Mouse (Mus musculus): ENCODE results near the gene Heatr5a. TPM values are rescaled to one million over a fixed set of nuclear protein-coding genes. Genes with fewer than 3 reads are reported as not detected.

Gene Heatr5a
- polyA plus RNA-seq, 3 experiments from 2014 or later = 6.1 to 13.0 (median 12.7) TPM

GRCm38 (mm10) chr12:51843576-51844520, 127.3 kb downstream of the Heatr5a start:
- ATAC-seq = peak; percentile 2

- ATAC-seq = no peak
Measured at GRCm38 (mm10) chr12:51842081-51842864, 128.8 kb downstream of the Heatr5a start.

- no peak for ATAC-seq
Measured at GRCm38 (mm10) chr12:51839856-51840255, 131.3 kb downstream of the Heatr5a start.

GRCm38 (mm10) chr12:51835219-51835618, 135.9 kb downstream of the Heatr5a start:
- ATAC-seq = no peak

GRCm38 (mm10) chr12:51831931-51832330, 139.2 kb downstream of the Heatr5a start:
- ATAC-seq = no peak

- ATAC-seq = no peak
Measured at GRCm38 (mm10) chr12:51831296-51831695, 139.8 kb downstream of the Heatr5a start.

GRCm38 (mm10) chr12:51830671-51831070, 140.4 kb downstream of the Heatr5a start:
- no peak for ATAC-seq

GRCm38 (mm10) chr12:51830077-51830402, 141.1 kb downstream of the Heatr5a start:
- peak; percentile 5 for ATAC-seq

- peak; percentile 74 for ATAC-seq
Measured at GRCm38 (mm10) chr12:51829290-51830076, 141.6 kb downstream of the Heatr5a start, which contains the start of gene Hectd1. Hectd1 (minus strand) TSS chr12:51829536.

- peak; percentile 68 for ATAC-seq
Measured at GRCm38 (mm10) chr12:51828716-51829289, 142.3 kb downstream of the Heatr5a start.

- no peak for ATAC-seq
Measured at GRCm38 (mm10) chr12:51827958-51828650, 143.0 kb downstream of the Heatr5a start.

Other genes starting within 250 kb of the Heatr5a start
- 10 to 100 TPM; 58.9 to 78.1 (median 63.5) TPM for gene Hectd1, start 141.8 kb downstream of the Heatr5a start, polyA plus RNA-seq (2017; shearing (Covaris generic))
- gene Dtd2, start 35.2 kb upstream of the Heatr5a start, polyA plus RNA-seq (2017; shearing (Covaris generic)) = 10 to 100 TPM in 2 of 3 experiments, 1 to 10 TPM in 1; 9.9 to 18.0 (median 16.6) TPM
- not detected for gene Gpr33, start 56.7 kb upstream of the Heatr5a start, polyA plus RNA-seq (2017; shearing (Covaris generic))
- gene Nubpl, start 126.4 kb upstream of the Heatr5a start, polyA plus RNA-seq (2017; shearing (Covaris generic)) = 1 to 10 TPM; 3.8 to 6.7 (median 6.6) TPM